Mouse (Mus musculus) 3134 (cell line): Measurements from ENCODE around the gene Lce1k.
"Not testable (repeated sequence)": the region's sequence is repeated elsewhere in the genome, so short reads cannot be mapped to it uniquely, and the experiment has no call there.

ENCODE experiments used
- DNase-seq: peaks from one replicate; pipeline ENCODE4 v3.0.0-alpha.2; 2011; ENCODE audit warnings: low spot score; ENCODE audit not compliant: insufficient read length; ENCODE audit errors: extremely low read depth

The Lce1k gene

GRCm38 (mm10) chr3:92807791-92808190 is at the start of gene Lce1k:
Gene Lce1k (minus strand): TSS chr3:92807891.
- DNase-seq, result no peak

- no peak for DNase-seq
Observed at GRCm38 (mm10) chr3:92851186-92851585, 43.5 kb upstream of the Lce1k start, which contains the start of gene Lce1l. Gene Lce1l (minus strand): TSS chr3:92851286.

- DNase-seq, result no peak
Observed at GRCm38 (mm10) chr3:92827108-92827507, 19.4 kb upstream of the Lce1k start, which contains the start of gene Kprp. Gene Kprp (minus strand): TSS chr3:92827247.

GRCm38 (mm10) chr3:92825808-92826207 is 18.1 kb upstream of the Lce1k start:
- no peak for DNase-seq

- not testable (repeated sequence) for DNase-seq
Observed at GRCm38 (mm10) chr3:92816036-92816435, 8.3 kb upstream of the Lce1k start.

- DNase-seq, result no peak
Observed at GRCm38 (mm10) chr3:92815581-92815980, 7.9 kb upstream of the Lce1k start.

- no peak for DNase-seq
Observed at GRCm38 (mm10) chr3:92790414-92790813, 17.3 kb downstream of the Lce1k start, which contains the start of gene Lce1j. Gene Lce1j (minus strand): TSS chr3:92790514.

GRCm38 (mm10) chr3:92778799-92779198 is 28.9 kb downstream of the Lce1k start, which contains the start of gene Lce1i:
Gene Lce1i (minus strand): TSS chr3:92778899.
- no peak for DNase-seq

GRCm38 (mm10) chr3:92771573-92771972 is 36.1 kb downstream of the Lce1k start:
- peak; percentile 26 for DNase-seq

GRCm38 (mm10) chr3:92764965-92765364 is 42.7 kb downstream of the Lce1k start, which contains the start of gene Lce1h:
Gene Lce1h (minus strand): TSS chr3:92765065.
- DNase-seq, result no peak
